Mouse (Mus musculus) central nervous system, embryonic 18 days (tissue): Measurements from ENCODE around the gene Ppp1r17. TPM values are rescaled to one million over a fixed set of nuclear protein-coding genes. Genes with fewer than 3 reads are reported as not detected.

ENCODE experiments used
- polyA plus RNA-seq: library from polyadenylated mRNA; depleted of rRNA; stranded (reverse); fragments of >200 nt; gene quantifications from 2 replicates; pipeline ENCODE4 v1.2.3, GENCODE M21; 2012; rRNA removed

Gene Ppp1r17
- 1.2 and 1.4 TPM in 2 replicates for polyA plus RNA-seq

GRCm38 (mm10) chr6:56017291-56017994, at the start of gene Ppp1r17:
Gene Ppp1r17 (plus strand): TSS chr6:56017497.

Other genes with a start within 250 kb of the Ppp1r17 start
- 1.1 and 1.2 TPM in 2 replicates for gene Itprid1, start 180.6 kb upstream of the Ppp1r17 start, polyA plus RNA-seq